Mouse (Mus musculus) heart, embryonic 16.5 days (tissue): ENCODE data around the gene Mgat1. TPM values are rescaled to one million over a fixed set of nuclear protein-coding genes. Genes with fewer than 3 reads are reported as not detected.
A peak's percentile ranks its signal among the peaks of the same experiment; 100 is the strongest.
"Not testable (repeated sequence)": the region's sequence is repeated elsewhere in the genome, so short reads cannot be mapped to it uniquely, and the experiment has no call there.

Experiments
- ATAC-seq: fragments of 200-750 bp; cut with Nextera tagmentation; replicated peaks from 2 replicates; pipeline ENCODE4 v1.8.0; 2017; ENCODE audit warnings: moderate number of reproducible peaks; ENCODE audit not compliant: insufficient read depth, low FRiP score; ENCODE audit errors: extremely low read depth
- H3K27ac ChIP-seq: fragments of 300-500 bp; sonication (generic); 2 replicates; pipeline ENCODE4 v1.5.1; 2014; ENCODE audit warnings: mild to moderate bottlenecking, low read length, control low read depth, moderate library complexity
- H3K27me3 ChIP-seq: fragments of 300-500 bp; sonication (generic); 2 replicates; pipeline ENCODE4 v1.6.1; 2014; ENCODE audit warnings: low read length, mixed read lengths; ENCODE audit not compliant: control insufficient read depth, insufficient read depth
- H3K36me3 ChIP-seq: fragments of 300-500 bp; sonication (generic); 2 replicates; pipeline ENCODE4 v1.6.1; 2014; ENCODE audit not compliant: control insufficient read depth, insufficient read depth
- H3K4me1 ChIP-seq: fragments of 300-500 bp; sonication (generic); 2 replicates; pipeline ENCODE4 v1.6.1; 2014; ENCODE audit warnings: low read length, mixed read lengths; ENCODE audit not compliant: control insufficient read depth, insufficient read depth
- H3K4me2 ChIP-seq: fragments of 300-500 bp; sonication (generic); 2 replicates; pipeline ENCODE4 v1.6.1; 2014; ENCODE audit warnings: low read depth, mild to moderate bottlenecking, control low read depth, low read length
- H3K4me3 ChIP-seq: fragments of 300-500 bp; sonication (generic); 2 replicates; pipeline ENCODE4 v1.5.1; 2014; ENCODE audit warnings: mild to moderate bottlenecking, control low read depth, low read length
- H3K9ac ChIP-seq: fragments of 300-500 bp; sonication (generic); 2 replicates; pipeline ENCODE4 v1.6.1; 2014; ENCODE audit warnings: low read length, control low read depth
- H3K9me3 ChIP-seq: fragments of 300-500 bp; sonication (generic); replicated peaks from 2 replicates; pipeline ENCODE4 v1.6.1; 2016; ENCODE audit warnings: low read length; ENCODE audit not compliant: control insufficient read depth
- WGBS: fragments of 180-500 bp; shearing (Covaris S2); extraction: QIAGEN DNeasy Blood & Tissue Kit; methylation state at CpG from one replicate; pipeline ENCODE4 v1.1.7; 2014; 5-methylcytosine and 5-hydroxymethylcytosine counted together
- polyA plus RNA-seq: library from polyadenylated mRNA; unstranded; fragments of >200 nt; fragmentation: Nextera tagmentation; extraction: Ambion mirVana; gene quantifications from 2 replicates; pipeline ENCODE4 v1.2.1, GENCODE M21; 2015

The Mgat1 gene
- 57.4 and 61.4 TPM in 2 replicates for polyA plus RNA-seq

- peaks cover 33% of the 10 kb centered on the region for H3K4me1 ChIP-seq
- H3K4me2 ChIP-seq: peak within 1 kb of the TSS; percentile 84
- H3K27me3 ChIP-seq: no peaks in the 10 kb centered on the region
- H3K9ac ChIP-seq: peak within 1 kb of the TSS; percentile 58
- no peaks in the 10 kb centered on the region for H3K36me3 ChIP-seq
- peak; percentile 93 for ATAC-seq
- no peaks in the 10 kb centered on the region for H3K9me3 ChIP-seq
- peak within 1 kb of the TSS; percentile 82 for H3K27ac ChIP-seq
- peak within 1 kb of the TSS; percentile 56 for H3K4me3 ChIP-seq
- under 1% methylated on average over 60 of the region's 60 CpGs for WGBS
These were observed at the start of gene Mgat1 for GRCm38 (mm10) chr11:49243727-49244594. Gene Mgat1, plus strand, starts transcription at chr11:49244191.

GRCm38 (mm10) chr11:49194771-49195170 lies 49.2 kb upstream of the Mgat1 start:
- WGBS: 88% methylated on average over 9 of the region's 9 CpGs
- H3K27me3 ChIP-seq, H3K9me3 ChIP-seq, H3K36me3 ChIP-seq, H3K27ac ChIP-seq, H3K9ac ChIP-seq, H3K4me2 ChIP-seq, H3K4me1 ChIP-seq, H3K4me3 ChIP-seq, ATAC-seq: not testable (repeated sequence)

- Histone ChIP-seq H3K4me2 (peak overlapping the region; percentile 27; the same call in 1 of the 2 replicates), H3K27me3 (no peaks in the 10 kb centered on the region), H3K4me3 (no peak overlapping the region), H3K4me1 (no peaks in the 10 kb centered on the region; the same call in 1 of the 2 replicates), H3K9me3 (no peaks in the 10 kb centered on the region), H3K27ac (peak overlapping the region; percentile 69), H3K36me3 (no peaks in the 10 kb centered on the region), H3K9ac (no peak overlapping the region)
- ATAC-seq: peak; percentile 41; the same call in 1 of the 2 replicates
- WGBS: 53% methylated on average over 7 of the region's 7 CpGs
These were observed 48.1 kb upstream of the Mgat1 start for GRCm38 (mm10) chr11:49195819-49196322.

- Histone ChIP-seq H3K9me3 (no peaks in the 10 kb centered on the region), H3K4me2 (no peak overlapping the region), H3K36me3 (no peaks in the 10 kb centered on the region), H3K4me1 (peaks cover 15% of the 10 kb centered on the region), H3K9ac (no peak overlapping the region), H3K4me3 (no peak overlapping the region), H3K27me3 (no peaks in the 10 kb centered on the region), H3K27ac (no peak overlapping the region)
- no peak for ATAC-seq
These were observed 43.3 kb upstream of the Mgat1 start for GRCm38 (mm10) chr11:49200666-49201065.

GRCm38 (mm10) chr11:49201142-49201541 lies 42.8 kb upstream of the Mgat1 start:
- no peak overlapping the region for H3K4me2 ChIP-seq
- H3K27me3 ChIP-seq: no peaks in the 10 kb centered on the region
- H3K4me1 ChIP-seq: peaks cover 15% of the 10 kb centered on the region
- H3K4me3 ChIP-seq: no peak overlapping the region
- no peak overlapping the region for H3K27ac ChIP-seq
- no peaks in the 10 kb centered on the region for H3K9me3 ChIP-seq
- ATAC-seq: no peak
- no peaks in the 10 kb centered on the region; the same call in 1 of the 2 replicates for H3K36me3 ChIP-seq
- H3K9ac ChIP-seq: no peak overlapping the region

- H3K4me2 ChIP-seq: peak overlapping the region; percentile 93
- H3K36me3 ChIP-seq: no peaks in the 10 kb centered on the region; the same call in 1 of the 2 replicates
- ATAC-seq: no peak
- H3K9me3 ChIP-seq: no peaks in the 10 kb centered on the region
- no peaks in the 10 kb centered on the region for H3K27me3 ChIP-seq
- H3K9ac ChIP-seq: peak overlapping the region; percentile 98
- H3K27ac ChIP-seq: peak overlapping the region; percentile 100
- peak overlapping the region; percentile 93 for H3K4me3 ChIP-seq
- WGBS: 35% methylated on average over 2 of the region's 2 CpGs
- peaks cover 20% of the 10 kb centered on the region for H3K4me1 ChIP-seq
These were observed 41.9 kb upstream of the Mgat1 start for GRCm38 (mm10) chr11:49202071-49202470.

- Histone ChIP-seq H3K4me3 (peak overlapping the region; percentile 93), H3K9me3 (no peaks in the 10 kb centered on the region), H3K36me3 (no peaks in the 10 kb centered on the region; the same call in 1 of the 2 replicates), H3K27ac (peak overlapping the region; percentile 100), H3K27me3 (no peaks in the 10 kb centered on the region), H3K4me1 (peaks cover 20% of the 10 kb centered on the region), H3K9ac (peak overlapping the region; percentile 98), H3K4me2 (peak overlapping the region; percentile 93)
- ATAC-seq: 0 out of 2 replicates have a peak, but pooled peaks have one; percentile 15
- under 1% methylated on average over 10 of the region's 10 CpGs for WGBS
These were observed 41.4 kb upstream of the Mgat1 start for GRCm38 (mm10) chr11:49202523-49203061.

- H3K4me1 ChIP-seq: peaks cover 20% of the 10 kb centered on the region
- ATAC-seq: peak; percentile 92
- H3K36me3 ChIP-seq: no peaks in the 10 kb centered on the region; the same call in 1 of the 2 replicates
- H3K9ac ChIP-seq: peak within 1 kb of the TSS; percentile 98
- H3K27me3 ChIP-seq: no peaks in the 10 kb centered on the region
- peak within 1 kb of the TSS; percentile 100 for H3K27ac ChIP-seq
- peak within 1 kb of the TSS; percentile 93 for H3K4me3 ChIP-seq
- H3K4me2 ChIP-seq: peak within 1 kb of the TSS; percentile 93
- no peaks in the 10 kb centered on the region for H3K9me3 ChIP-seq
- WGBS: under 1% methylated on average over 46 of the region's 47 CpGs
These were observed 40.7 kb upstream of the Mgat1 start, which contains the start of gene Zfp62 for GRCm38 (mm10) chr11:49203129-49203768. Gene Zfp62, plus strand, starts transcription at chr11:49203292.
